Mouse (Mus musculus): ENCODE measurements at regions not wholly inside any gene's neighbourhood (a gene's known extent, or its start where the extent isn't known, plus 50 kb on each side); places are given as distances from the start of the nearest gene placed in this dataset.
"Not testable (repeated sequence)": the region's sequence is repeated elsewhere in the genome, so short reads cannot be mapped to it uniquely, and the experiment has no call there.

GRCm38 (mm10) chr5:134046086-134046485, 53.4 kb upstream of the Castor2 start:
- Histone ChIP-seq H3K9me3 (peaks cover 12% of the 10 kb centered on the region; the same call in 1 of the 2 replicates), H3K27me3 (peaks cover 37% of the 10 kb centered on the region), H3K9ac (replicated peaks) (no peak overlapping the region), H3K4me3 (no peak overlapping the region), H3K4me2 (replicated peaks) (no peak overlapping the region), H3K36me3 (no peaks in the 10 kb centered on the region), H3K27ac (replicated peaks) (no peak overlapping the region), H3K4me1 (peaks cover 7% of the 10 kb centered on the region; the same call in 1 of the 2 replicates)
- WGBS = 21% methylated on average over 6 of the region's 6 CpGs
- ATAC-seq (ENCODE audit: low FRiP score, low read depth) = no peak

GRCm38 (mm10) chr5:134042938-134043337, 56.6 kb upstream of the Castor2 start:
- WGBS = 88% methylated on average over 1 of the region's 2 CpGs
- not testable (repeated sequence) for H3K4me2 ChIP-seq (replicated peaks); H3K9ac ChIP-seq (replicated peaks); H3K36me3 ChIP-seq; ATAC-seq (ENCODE audit: low FRiP score, low read depth); H3K4me1 ChIP-seq; H3K27ac ChIP-seq (replicated peaks); H3K4me3 ChIP-seq
- Histone ChIP-seq H3K9me3 (peaks cover 12% of the 10 kb centered on the region; the same call in 1 of the 2 replicates), H3K27me3 (peaks cover 15% of the 10 kb centered on the region)

GRCm38 (mm10) chr5:134027316-134027966, 72.1 kb upstream of the Castor2 start:
- Histone ChIP-seq H3K27me3 (no peaks in the 10 kb centered on the region), H3K4me1 (peaks cover 9% of the 10 kb centered on the region), H3K9ac (replicated peaks) (no peak overlapping the region), H3K4me3 (no peak overlapping the region), H3K9me3 (no peaks in the 10 kb centered on the region), H3K36me3 (no peaks in the 10 kb centered on the region), H3K27ac (replicated peaks) (peak overlapping the region; percentile 56), H3K4me2 (replicated peaks) (no peak overlapping the region)
- no peak for ATAC-seq (ENCODE audit: low FRiP score, low read depth)
- 45% methylated on average over 11 of the region's 11 CpGs for WGBS

DNA sequence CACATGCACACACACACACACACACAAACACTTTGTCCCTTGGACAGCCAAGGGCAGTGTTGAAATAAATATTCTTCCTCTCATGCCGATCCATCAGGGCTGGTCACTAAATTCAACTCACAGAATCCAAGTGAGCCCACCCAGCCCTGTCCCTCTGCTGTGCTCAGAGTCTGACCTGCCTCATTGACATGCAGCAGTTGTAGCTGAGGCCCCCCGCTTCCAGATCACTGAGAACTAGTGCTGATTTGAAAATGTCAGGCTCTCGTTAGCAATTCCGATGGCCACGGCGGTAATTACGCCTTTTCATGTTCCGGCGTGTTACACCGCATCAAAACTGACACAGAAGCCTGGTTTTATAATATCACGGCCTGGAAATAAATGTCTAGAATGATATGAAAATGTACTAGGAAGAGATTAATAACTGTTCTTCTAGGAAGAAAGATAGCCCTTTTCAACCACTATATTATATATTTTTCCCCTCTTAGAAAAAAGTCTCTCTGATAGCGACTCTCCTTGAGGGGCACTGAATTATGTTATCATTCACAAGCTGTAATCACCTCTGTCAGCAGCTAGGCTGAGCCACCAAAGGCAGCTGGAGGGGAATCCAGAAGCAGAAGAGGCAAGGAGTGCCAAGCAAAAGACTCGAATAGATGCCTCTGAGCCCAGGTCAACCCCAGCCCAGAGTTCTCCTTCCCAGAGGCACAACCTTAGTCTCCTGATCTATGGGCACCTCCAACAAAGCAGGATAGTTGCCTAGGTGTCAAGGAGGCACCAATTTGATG, 79.7 kb upstream of the Castor2 start:
- Histone ChIP-seq H3K36me3 (no peaks in the 10 kb centered on the region), H3K4me3 (no peak overlapping the region), H3K27ac (replicated peaks) (peak overlapping the region; percentile 63; the same call in 1 of the 2 replicates), H3K9ac (replicated peaks) (no peak overlapping the region), H3K4me1 (peaks cover 11% of the 10 kb centered on the region; the same call in 1 of the 2 replicates), H3K4me2 (replicated peaks) (0 out of 2 replicates have a peak overlapping the region, but pooled peaks have one; percentile 10), H3K9me3 (no peaks in the 10 kb centered on the region), H3K27me3 (no peaks in the 10 kb centered on the region; the same call in 1 of the 2 replicates)
- 49% methylated on average over 13 of the region's 13 CpGs for WGBS
- peak; percentile 23; the same call in 1 of the 2 replicates for ATAC-seq (ENCODE audit: low FRiP score, low read depth)

DNA sequence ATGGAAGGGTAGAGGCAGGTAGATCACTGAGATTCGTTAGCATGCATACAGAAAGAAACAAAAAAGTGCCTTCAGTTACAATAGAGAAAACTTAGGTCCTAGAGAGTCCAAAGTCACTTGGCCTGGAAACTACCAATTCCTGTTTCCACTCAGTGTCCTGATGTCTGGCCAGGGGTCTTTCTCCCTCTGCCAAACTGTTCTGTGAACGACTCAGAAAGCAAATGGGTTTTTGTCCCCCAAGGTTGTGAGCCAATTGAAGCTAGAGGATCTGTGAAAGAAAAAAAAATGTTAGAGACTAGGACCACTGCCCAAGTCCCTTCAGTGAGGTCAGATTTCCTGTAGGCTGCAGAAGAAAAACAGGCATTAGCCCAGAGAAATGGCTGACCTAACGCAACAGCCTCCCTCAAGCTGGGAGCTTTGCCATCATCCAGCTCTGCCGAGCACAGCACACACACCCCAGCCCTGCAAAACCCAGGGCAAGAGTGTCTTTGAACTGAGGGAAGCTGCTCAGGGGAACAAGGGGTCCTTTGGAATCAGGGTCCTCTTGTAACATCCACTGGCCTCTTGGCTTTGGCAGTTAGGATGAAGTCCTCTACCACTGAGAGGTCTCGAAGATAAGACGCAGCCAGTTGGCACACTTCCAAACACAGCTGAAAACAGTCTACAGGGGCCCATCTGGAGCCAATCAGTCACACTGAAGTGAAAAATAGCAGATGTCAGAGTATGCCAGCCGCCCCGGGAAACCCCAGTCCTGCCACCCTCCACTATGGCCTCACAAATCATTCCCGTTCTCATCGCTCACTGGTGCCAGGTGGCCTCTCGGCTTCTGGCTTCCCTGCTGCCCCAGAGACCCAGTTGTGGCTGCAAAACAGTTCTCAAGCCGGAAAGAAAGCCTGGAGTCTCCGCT, 85.0 kb upstream of the Castor2 start:
- WGBS = 64% methylated on average over 13 of the region's 13 CpGs
- no peak overlapping the region for H3K4me2 ChIP-seq (replicated peaks)
- ATAC-seq (ENCODE audit: low FRiP score, low read depth) = 0 out of 2 replicates have a peak, but pooled peaks have one; percentile 16

DNA sequence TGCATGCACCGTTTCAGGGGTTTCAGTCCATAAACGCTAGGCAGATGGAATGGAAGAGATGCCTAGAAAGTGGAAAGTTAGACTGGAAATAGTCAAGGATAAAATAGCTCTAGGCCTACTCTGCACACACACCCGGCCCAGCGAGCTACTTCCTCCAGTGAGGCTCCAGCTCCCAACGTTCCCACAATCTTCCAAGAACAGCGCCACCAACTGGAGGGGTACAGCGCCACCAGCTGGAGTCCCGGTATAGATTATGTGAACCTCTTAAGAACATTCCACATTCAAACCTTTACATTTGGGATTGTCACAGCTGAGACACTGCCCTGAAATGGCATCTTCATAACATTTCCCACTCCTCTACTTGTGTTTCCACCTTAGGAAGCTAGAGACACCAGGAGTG, 86.3 kb upstream of the Castor2 start:
- 87% methylated on average over 8 of the region's 8 CpGs for WGBS
- Histone ChIP-seq H3K36me3 (no peaks in the 10 kb centered on the region), H3K27ac (replicated peaks) (no peak overlapping the region), H3K4me2 (replicated peaks) (no peak overlapping the region), H3K4me3 (no peak overlapping the region), H3K4me1 (peaks cover 11% of the 10 kb centered on the region), H3K9ac (replicated peaks) (no peak overlapping the region), H3K9me3 (no peaks in the 10 kb centered on the region), H3K27me3 (peaks cover 30% of the 10 kb centered on the region)
- ATAC-seq (ENCODE audit: low FRiP score, low read depth) = no peak

More for the DNA sequence above, 85.0 kb upstream of the Castor2 start:
- Histone ChIP-seq H3K4me3 (no peak overlapping the region), H3K4me1 (peaks cover 14% of the 10 kb centered on the region), H3K27ac (replicated peaks) (0 out of 2 replicates have a peak overlapping the region, but pooled peaks have one; percentile 17), H3K36me3 (no peaks in the 10 kb centered on the region), H3K9ac (replicated peaks) (no peak overlapping the region), H3K27me3 (peaks cover 17% of the 10 kb centered on the region), H3K9me3 (no peaks in the 10 kb centered on the region)

- no peak for ATAC-seq (ENCODE audit: low FRiP score, low read depth)
- 82% methylated on average over 14 of the region's 14 CpGs for WGBS
- no peak overlapping the region for H3K4me3 ChIP-seq
- H3K36me3 ChIP-seq = no peaks in the 10 kb centered on the region
- no peak overlapping the region for H3K9ac ChIP-seq (replicated peaks)
- H3K27ac ChIP-seq (replicated peaks) = no peak overlapping the region
- no peak overlapping the region for H3K4me2 ChIP-seq (replicated peaks)
- peaks cover 17% of the 10 kb centered on the region for H3K4me1 ChIP-seq
- H3K27me3 ChIP-seq = peaks cover 51% of the 10 kb centered on the region
- no peaks in the 10 kb centered on the region for H3K9me3 ChIP-seq
These were observed 89.7 kb upstream of the Castor2 start for GRCm38 (mm10) chr5:134009843-134010242.

DNA sequence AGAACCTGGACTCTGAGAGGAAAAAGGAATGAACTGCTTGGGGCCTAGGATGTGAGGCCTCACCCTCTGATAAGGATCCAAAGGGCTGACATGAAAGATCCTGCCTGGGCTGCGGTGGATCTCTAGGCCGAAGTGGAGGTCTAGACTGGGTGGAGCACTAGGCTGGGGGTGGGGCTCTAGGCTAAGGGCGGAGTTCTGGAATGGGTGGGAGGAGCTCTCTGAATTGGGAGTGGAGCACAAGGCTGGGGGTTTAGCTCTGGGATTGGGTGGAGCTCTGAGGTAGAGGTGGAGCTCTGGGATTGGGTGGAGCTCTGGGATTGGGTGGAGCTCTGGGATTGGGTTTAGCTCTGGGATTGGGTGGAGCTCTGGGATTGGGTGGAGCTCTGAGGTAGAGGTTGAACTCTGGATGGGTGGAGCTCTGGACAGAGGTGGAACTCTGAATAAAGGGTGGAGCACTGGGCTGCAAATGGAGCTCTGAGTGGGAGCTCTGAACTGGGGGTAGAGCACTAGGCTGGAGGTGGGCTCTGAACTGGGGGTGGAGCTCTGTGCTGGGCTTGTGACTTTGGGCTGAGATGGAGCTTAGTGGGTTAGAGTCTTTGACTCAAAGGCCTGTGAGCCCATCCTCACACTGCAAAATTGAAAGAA, 92.3 kb upstream of the Castor2 start:
- H3K27ac ChIP-seq (replicated peaks) = no peak overlapping the region

GRCm38 (mm10) chr5:134006470-134007126, 92.9 kb upstream of the Castor2 start:
- H3K27me3 ChIP-seq = peaks cover 72% of the 10 kb centered on the region
- no peaks in the 10 kb centered on the region for H3K36me3 ChIP-seq
- no peak overlapping the region; the same call in 1 of the 2 replicates for H3K9ac ChIP-seq (replicated peaks)
- H3K4me3 ChIP-seq = no peak overlapping the region
- peak overlapping the region; percentile 30; the same call in 1 of the 2 replicates for H3K27ac ChIP-seq (replicated peaks)
- 1% methylated on average over 14 of the region's 14 CpGs for WGBS
- peak; percentile 89 for ATAC-seq (ENCODE audit: low FRiP score, low read depth)
- H3K9me3 ChIP-seq = no peaks in the 10 kb centered on the region
- peak overlapping the region; percentile 41 for H3K4me2 ChIP-seq (replicated peaks)
- peaks cover 11% of the 10 kb centered on the region for H3K4me1 ChIP-seq

More for the DNA sequence above, 92.3 kb upstream of the Castor2 start:
- 25% methylated on average over 3 of the region's 3 CpGs for WGBS
- Histone ChIP-seq H3K4me2 (replicated peaks) (no peak overlapping the region), H3K36me3 (no peaks in the 10 kb centered on the region), H3K9me3 (no peaks in the 10 kb centered on the region), H3K9ac (replicated peaks) (no peak overlapping the region), H3K4me3 (no peak overlapping the region), H3K27me3 (peaks cover 65% of the 10 kb centered on the region), H3K4me1 (peaks cover 11% of the 10 kb centered on the region)
- ATAC-seq (ENCODE audit: low FRiP score, low read depth) = peak; percentile 72

DNA sequence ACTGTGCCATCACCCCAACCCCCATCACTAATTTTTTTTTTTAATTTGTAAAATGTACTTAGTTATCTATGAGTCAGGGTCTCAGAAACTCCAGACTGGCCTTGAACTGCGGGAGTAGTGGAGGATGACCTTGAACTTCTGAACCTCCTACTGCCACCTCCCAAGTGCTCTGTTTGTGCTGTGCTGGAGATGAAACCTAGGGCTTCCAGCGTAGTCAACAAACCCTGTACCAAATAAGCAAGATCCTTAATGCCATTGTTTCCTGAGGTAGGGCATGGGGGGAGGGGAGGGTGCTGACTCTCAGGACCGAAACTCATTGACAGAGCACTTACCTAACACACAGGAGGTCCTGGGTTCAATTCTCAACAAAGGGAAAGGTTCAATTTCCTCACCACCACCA, 93.5 kb upstream of the Castor2 start:
- Histone ChIP-seq H3K27ac (replicated peaks) (peak overlapping the region; percentile 30; the same call in 1 of the 2 replicates), H3K4me3 (no peak overlapping the region), H3K27me3 (peaks cover 73% of the 10 kb centered on the region), H3K36me3 (no peaks in the 10 kb centered on the region), H3K9ac (replicated peaks) (no peak overlapping the region), H3K9me3 (no peaks in the 10 kb centered on the region), H3K4me2 (replicated peaks) (peak overlapping the region; percentile 41; the same call in 1 of the 2 replicates), H3K4me1 (peaks cover 11% of the 10 kb centered on the region)
- no peak for ATAC-seq (ENCODE audit: low FRiP score, low read depth)
- 14% methylated on average over 3 of the region's 3 CpGs for whole genome bisulfite sequencing

DNA sequence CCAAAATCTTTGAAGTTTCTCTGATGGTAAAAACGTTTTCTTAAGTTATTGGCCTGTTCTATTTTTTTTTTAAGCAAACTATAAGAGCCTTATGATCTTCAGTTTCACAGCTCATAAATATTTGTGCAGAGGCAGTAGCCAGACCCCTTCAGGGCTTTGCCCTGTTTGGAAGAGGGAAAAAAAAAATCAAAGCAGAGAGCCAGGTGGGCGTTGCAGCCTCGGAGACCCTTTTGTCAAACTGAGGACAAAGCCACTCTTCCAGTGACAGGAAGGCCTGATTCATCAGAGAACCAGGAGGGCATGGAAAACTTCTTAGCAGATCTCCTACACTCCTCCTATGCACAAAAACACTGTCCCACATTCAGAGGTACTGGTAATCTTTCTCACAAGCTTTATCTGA, 99.4 kb upstream of the Castor2 start:
- no peak overlapping the region for H3K4me3 ChIP-seq
- no peak overlapping the region for H3K9ac ChIP-seq (replicated peaks)
- ATAC-seq (ENCODE audit: low FRiP score, low read depth) = no peak
- H3K27ac ChIP-seq (replicated peaks) = peak overlapping the region; percentile 7; the same call in 1 of the 2 replicates
- no peaks in the 10 kb centered on the region for H3K9me3 ChIP-seq
- WGBS = 5% methylated on average over 3 of the region's 3 CpGs
- no peak overlapping the region for H3K4me2 ChIP-seq (replicated peaks)
- peaks cover 51% of the 10 kb centered on the region for H3K27me3 ChIP-seq
- peaks cover 15% of the 10 kb centered on the region for H3K4me1 ChIP-seq
- H3K36me3 ChIP-seq = no peaks in the 10 kb centered on the region

Measured in midbrain, embryonic 12.5 days (tissue).